Mouse (Mus musculus) NIH3T3 (cell line): ENCODE data around the gene Ensa.
A peak's percentile ranks its signal among the peaks of the same experiment; 100 is the strongest.
"Not testable (repeated sequence)": the region's sequence is repeated elsewhere in the genome, so short reads cannot be mapped to it uniquely, and the experiment has no call there.

Experiments
- DNase-seq: peaks from one replicate; pipeline ENCODE4 v3.0.0-alpha.2; 2012; ENCODE audit warnings: low read depth

Gene Ensa

DNA sequence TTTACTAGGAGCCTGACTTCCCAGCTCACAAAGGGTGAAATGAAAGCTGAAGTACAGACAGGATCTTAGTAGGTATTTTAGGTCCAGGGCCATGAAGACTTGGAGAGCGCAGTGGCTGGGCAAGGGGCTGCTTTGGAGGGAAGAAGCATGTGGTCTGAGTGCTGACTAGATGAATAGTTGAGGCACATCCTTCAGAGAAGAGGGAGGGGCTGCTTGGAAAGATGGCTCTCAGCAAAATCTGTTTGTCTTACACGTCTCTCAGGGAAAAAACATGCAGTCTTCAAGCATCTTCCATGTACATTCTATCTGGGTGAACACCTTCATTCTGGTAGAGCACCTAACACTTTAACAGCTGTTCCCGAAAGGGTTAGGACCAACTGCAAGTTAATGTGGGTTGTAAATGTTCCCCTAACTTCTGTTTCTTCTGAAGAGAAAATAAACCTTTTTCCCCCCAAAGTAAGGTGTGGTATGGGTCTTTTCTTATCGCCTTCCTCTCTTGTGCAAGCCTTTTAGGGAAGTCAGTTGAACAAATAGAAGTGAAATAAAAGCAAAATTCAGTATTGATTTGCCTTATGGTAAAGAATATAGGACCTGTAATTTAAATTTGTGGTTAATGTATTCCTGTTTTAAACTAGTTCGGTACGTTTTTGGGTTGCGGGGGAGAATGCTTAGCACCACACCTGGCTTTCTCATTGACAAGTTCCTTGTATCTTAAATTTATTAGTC lies 38.1 kb downstream of the Ensa start:
- no peak for DNase-seq

DNA sequence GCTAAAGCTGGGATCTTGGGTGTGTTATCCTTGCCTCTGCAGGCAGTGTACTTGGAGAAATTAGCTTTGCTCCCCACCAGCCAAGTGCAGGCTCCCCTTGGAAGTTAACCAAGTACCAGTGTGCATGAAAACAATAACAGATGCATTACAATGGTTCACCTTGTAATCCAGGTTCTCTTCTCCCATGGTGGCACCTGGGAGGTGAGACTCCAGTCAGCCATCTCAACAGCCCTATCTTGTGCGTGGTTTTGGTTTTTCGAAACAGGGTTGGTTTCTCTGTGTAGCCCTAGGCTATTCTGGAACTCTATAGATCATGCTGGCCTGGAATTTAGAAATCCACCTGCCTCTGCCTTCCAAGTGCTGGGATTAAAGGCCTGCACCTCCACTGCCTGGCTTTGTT lies 38.7 kb downstream of the Ensa start:
- DNase-seq: no peak

- DNase-seq: peak; percentile 72
Measured at GRCm38 (mm10) chr3:95663969-95664608, 39.3 kb downstream of the Ensa start.

- DNase-seq: no peak
Measured at GRCm38 (mm10) chr3:95664940-95665352, 40.2 kb downstream of the Ensa start.

GRCm38 (mm10) chr3:95666124-95666844 lies 41.5 kb downstream of the Ensa start:
- peak; percentile 64 for DNase-seq

DNA sequence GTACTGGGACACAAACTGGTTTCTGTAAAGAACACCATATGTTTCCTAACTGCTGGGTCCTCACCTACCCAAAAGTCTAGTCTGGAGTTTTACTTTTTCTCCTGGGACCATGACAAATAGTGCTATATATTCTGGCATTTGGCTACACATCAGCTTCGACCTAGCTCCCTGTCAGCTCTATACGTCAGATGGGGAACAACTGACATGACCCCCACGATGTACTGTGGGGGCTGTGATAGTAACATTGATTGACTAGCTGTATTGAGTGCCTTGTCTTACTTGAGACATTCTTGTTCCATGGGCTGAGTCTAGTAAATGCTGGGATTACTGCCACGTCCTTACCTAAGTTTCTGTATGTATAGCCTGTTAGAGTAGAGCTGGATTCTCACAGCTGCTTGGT lies 42.7 kb downstream of the Ensa start:
- DNase-seq: no peak

GRCm38 (mm10) chr3:95668026-95668425 lies 43.2 kb downstream of the Ensa start:
- DNase-seq: peak; percentile 92

DNA sequence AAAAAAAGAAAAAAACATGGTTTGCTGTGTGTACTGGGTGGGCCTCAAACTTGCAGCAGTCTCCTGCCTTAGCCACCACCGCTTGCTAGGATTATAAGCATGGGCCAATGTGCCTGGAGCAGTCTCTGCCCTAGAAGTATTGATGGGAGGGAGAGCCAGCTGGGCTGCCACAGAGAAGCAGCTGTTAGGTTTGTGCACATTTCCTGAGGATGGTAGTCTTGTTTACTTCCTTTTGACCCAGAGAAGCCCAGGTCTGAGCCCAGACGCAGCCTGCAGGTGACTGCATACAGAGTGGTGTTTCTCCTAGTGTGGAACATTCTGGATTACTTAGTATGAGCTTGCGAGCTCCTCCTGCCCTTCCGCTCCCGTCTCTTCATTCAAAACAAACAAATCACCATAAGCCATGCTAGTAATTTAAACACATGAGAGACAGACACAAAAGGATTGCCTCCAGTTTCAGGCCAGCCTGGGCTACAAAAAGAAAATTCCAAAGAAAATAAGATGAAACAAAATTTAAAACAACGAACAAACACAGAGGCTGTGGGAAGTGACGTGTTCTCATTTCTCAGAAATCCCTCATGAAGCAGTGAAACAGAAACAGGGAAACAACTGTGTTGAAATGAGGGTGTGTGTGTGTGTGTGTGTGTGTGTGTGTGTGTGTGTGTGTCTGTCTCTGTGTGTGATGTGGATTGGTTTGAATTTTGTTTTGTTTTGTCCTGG lies 44.0 kb downstream of the Ensa start:
- DNase-seq: no peak

DNA sequence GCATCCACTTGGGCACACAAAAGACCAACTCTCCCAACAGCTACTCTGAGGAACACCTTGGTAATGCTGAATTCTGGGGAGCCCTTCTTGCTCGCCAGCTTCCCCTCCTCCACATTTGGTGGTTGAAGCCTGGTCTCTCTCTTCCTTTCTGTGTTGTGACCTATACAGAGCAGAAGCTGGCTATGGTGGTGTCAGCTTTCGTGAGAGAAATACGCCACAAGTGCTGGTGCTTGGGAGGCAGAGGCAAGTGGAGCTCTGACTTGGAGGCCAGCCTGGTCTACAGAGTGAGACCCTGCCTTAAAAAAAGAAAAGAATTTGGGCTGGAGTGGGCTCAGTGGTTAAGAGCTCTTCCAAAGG lies 44.5 kb downstream of the Ensa start:
- no peak for DNase-seq

GRCm38 (mm10) chr3:95670419-95670818 lies 45.6 kb downstream of the Ensa start:
- not testable (repeated sequence) for DNase-seq

DNA sequence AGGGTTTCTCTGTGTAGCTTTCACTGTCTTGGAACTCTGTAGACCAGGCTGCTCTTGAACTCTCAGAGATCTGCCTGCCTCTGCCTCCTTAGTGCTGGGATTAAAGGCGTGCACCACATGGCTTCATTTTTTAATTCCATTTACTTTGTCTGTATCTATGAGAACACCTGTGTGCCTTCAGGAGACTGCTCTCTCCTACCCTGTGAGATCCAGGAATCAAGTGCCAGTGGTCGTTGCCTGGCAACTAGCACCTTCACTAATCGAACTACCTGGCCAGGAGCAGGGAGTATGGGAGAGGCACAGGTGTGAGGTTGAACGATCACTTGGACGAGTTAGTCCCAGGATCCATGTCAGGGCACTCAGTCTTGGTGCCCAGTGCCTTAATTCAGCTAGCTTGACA lies 46.4 kb downstream of the Ensa start:
- DNase-seq: no peak

GRCm38 (mm10) chr3:95672461-95672860 lies 47.7 kb downstream of the Ensa start:
- DNase-seq: no peak

GRCm38 (mm10) chr3:95672861-95673706 lies 48.3 kb downstream of the Ensa start:
- DNase-seq: no peak

- DNase-seq: no peak
Measured at GRCm38 (mm10) chr3:95673707-95674211, 49.0 kb downstream of the Ensa start.

- DNase-seq: peak; percentile 87
Measured at GRCm38 (mm10) chr3:95674236-95674635, 49.4 kb downstream of the Ensa start.

DNA sequence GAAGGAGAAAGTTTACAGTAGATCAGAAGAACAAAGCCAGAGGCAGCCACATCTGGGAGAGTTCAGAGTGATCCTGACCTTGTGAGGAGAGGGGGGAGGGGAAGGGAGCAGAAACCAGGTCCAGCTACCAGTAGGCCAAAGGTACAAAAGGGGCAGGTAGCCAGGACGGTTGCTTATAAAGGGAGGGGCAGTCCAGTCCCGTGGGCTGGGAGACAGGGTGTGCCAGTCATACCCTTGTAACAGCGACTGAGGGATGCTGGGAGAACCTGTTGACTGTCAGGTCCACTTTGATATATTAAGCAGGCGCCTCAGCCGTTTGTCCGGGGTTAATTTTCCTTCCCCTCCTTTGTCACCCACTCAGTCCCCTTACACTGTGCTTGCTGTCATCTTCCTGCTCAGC lies 50.0 kb downstream of the Ensa start:
- DNase-seq: peak; percentile 48

- peak; percentile 95 for DNase-seq
Measured at GRCm38 (mm10) chr3:95675301-95676092, 50.7 kb downstream of the Ensa start.

- peak; percentile 79 for DNase-seq
Measured at GRCm38 (mm10) chr3:95676745-95677419, 52.1 kb downstream of the Ensa start.

GRCm38 (mm10) chr3:95677420-95678090 lies 52.8 kb downstream of the Ensa start:
- DNase-seq: no peak
